Mouse (Mus musculus) bone marrow, adult 2 months (tissue): ENCODE data around the gene Glis3.

Experiments used
- CTCF ChIP-seq: fragments of 200-500 bp; IDR thresholded peaks from 2 replicates; pipeline ENCODE4 v1.5.1; 2011; ENCODE audit warnings: low read length, control low read depth; ENCODE audit not compliant: control insufficient read depth, insufficient read depth
- POLR2A ChIP-seq: fragments of 200-500 bp; IDR thresholded peaks from 2 replicates; pipeline ENCODE4 v1.6.1; 2011; ENCODE audit warnings: low read depth, mild to moderate bottlenecking, control low read depth, low read length, borderline replicate concordance; ENCODE audit not compliant: control insufficient read depth

GRCm38 (mm10) chr19:28546933-28547332 lies 132.9 kb downstream of the Glis3 start:
- TF ChIP-seq POLR2A (no peak), CTCF (peak; percentile 29; the same call in 1 of the 2 replicates)
